Mouse (Mus musculus): ENCODE data around the gene Nhs. TPM values are rescaled to one million over a fixed set of nuclear protein-coding genes. Genes with fewer than 3 reads are reported as not detected.

Nhs gene
- total RNA-seq, 2 experiments from 2014 or later = not detected

GRCm38 (mm10) chrX:162025210-162025953 lies 134.1 kb downstream of the Nhs start:
- ATAC-seq (replicated peaks; ENCODE audit: low FRiP score, poor library complexity, severe bottlenecking) = no peak

- ATAC-seq (replicated peaks; ENCODE audit: low FRiP score, poor library complexity, severe bottlenecking) = no peak
These were observed 137.8 kb downstream of the Nhs start for GRCm38 (mm10) chrX:162021724-162022123.

GRCm38 (mm10) chrX:162020039-162020566 lies 139.4 kb downstream of the Nhs start:
- ATAC-seq (replicated peaks; ENCODE audit: low FRiP score, poor library complexity, severe bottlenecking) = no peak

GRCm38 (mm10) chrX:162017471-162017870 lies 142.1 kb downstream of the Nhs start:
- ATAC-seq (replicated peaks; ENCODE audit: low FRiP score, poor library complexity, severe bottlenecking) = no peak

- no peak for ATAC-seq (replicated peaks; ENCODE audit: low FRiP score, poor library complexity, severe bottlenecking)
These were observed 147.0 kb downstream of the Nhs start for GRCm38 (mm10) chrX:162012570-162012969.

- ATAC-seq (replicated peaks; ENCODE audit: low FRiP score, poor library complexity, severe bottlenecking) = no peak
These were observed 149.7 kb downstream of the Nhs start for GRCm38 (mm10) chrX:162009876-162010275.

GRCm38 (mm10) chrX:162003818-162004217 lies 155.7 kb downstream of the Nhs start:
- no peak for ATAC-seq (replicated peaks; ENCODE audit: low FRiP score, poor library complexity, severe bottlenecking)

- ATAC-seq (replicated peaks; ENCODE audit: low FRiP score, poor library complexity, severe bottlenecking) = no peak
These were observed 160.7 kb downstream of the Nhs start for GRCm38 (mm10) chrX:161998876-161999275.

GRCm38 (mm10) chrX:161997170-161997795 lies 162.2 kb downstream of the Nhs start:
- no peak for ATAC-seq (replicated peaks; ENCODE audit: low FRiP score, poor library complexity, severe bottlenecking)

GRCm38 (mm10) chrX:161990171-161990570 lies 169.4 kb downstream of the Nhs start:
- ATAC-seq (replicated peaks; ENCODE audit: low FRiP score, poor library complexity, severe bottlenecking) = no peak

GRCm38 (mm10) chrX:161984961-161985360 lies 174.6 kb downstream of the Nhs start:
- no peak for ATAC-seq (replicated peaks; ENCODE audit: low FRiP score, poor library complexity, severe bottlenecking)

- ATAC-seq (replicated peaks; ENCODE audit: low FRiP score, poor library complexity, severe bottlenecking) = no peak
These were observed 178.1 kb downstream of the Nhs start for GRCm38 (mm10) chrX:161981399-161981798.

GRCm38 (mm10) chrX:161979946-161980345 lies 179.6 kb downstream of the Nhs start:
- ATAC-seq (replicated peaks; ENCODE audit: low FRiP score, poor library complexity, severe bottlenecking) = no peak

GRCm38 (mm10) chrX:161977236-161977841 lies 182.2 kb downstream of the Nhs start:
- ATAC-seq (replicated peaks; ENCODE audit: low FRiP score, poor library complexity, severe bottlenecking) = no peak

- ATAC-seq (replicated peaks; ENCODE audit: low FRiP score, poor library complexity, severe bottlenecking) = no peak
These were observed 183.2 kb downstream of the Nhs start for GRCm38 (mm10) chrX:161976376-161976775.

- no peak for ATAC-seq (replicated peaks; ENCODE audit: low FRiP score, poor library complexity, severe bottlenecking)
These were observed 186.0 kb downstream of the Nhs start for GRCm38 (mm10) chrX:161973572-161973971.

- ATAC-seq (replicated peaks; ENCODE audit: low FRiP score, poor library complexity, severe bottlenecking) = no peak
These were observed 186.8 kb downstream of the Nhs start for GRCm38 (mm10) chrX:161972723-161973122.

GRCm38 (mm10) chrX:161971961-161972502 lies 187.5 kb downstream of the Nhs start:
- no peak for ATAC-seq (replicated peaks; ENCODE audit: low FRiP score, poor library complexity, severe bottlenecking)

GRCm38 (mm10) chrX:161971131-161971530 lies 188.4 kb downstream of the Nhs start:
- ATAC-seq (replicated peaks; ENCODE audit: low FRiP score, poor library complexity, severe bottlenecking) = no peak

GRCm38 (mm10) chrX:161967692-161968091 lies 191.8 kb downstream of the Nhs start:
- no peak for ATAC-seq (replicated peaks; ENCODE audit: low FRiP score, poor library complexity, severe bottlenecking)

- no peak for ATAC-seq (replicated peaks; ENCODE audit: low FRiP score, poor library complexity, severe bottlenecking)
These were observed 196.2 kb downstream of the Nhs start for GRCm38 (mm10) chrX:161963372-161963771.

Data from erythroid progenitor cell, adult 5-6 weeks (primary cell).